Mouse (Mus musculus) megakaryocyte, embryonic 14.5 days (primary cell): Measurements from ENCODE around the gene Gls.

Experiments
- FLI1 ChIP-seq: IDR thresholded peaks from 2 replicates; pipeline ENCODE4 v1.6.1; 2012; ENCODE audit warnings: low read length, inconsistent platforms, mixed read lengths
- GATA1 ChIP-seq: IDR thresholded peaks from 3 replicates; pipeline ENCODE4 v1.6.1; 2012; ENCODE audit warnings: mixed read lengths, low read length, inconsistent platforms, borderline replicate concordance

- TF ChIP-seq FLI1 (no peak), GATA1 (no peak)
Observed at GRCm38 (mm10) chr1:52265886-52266516, 33.0 kb upstream of the Gls start.
